Mouse (Mus musculus): ENCODE data around the gene Ip6k2.
A peak's percentile ranks its signal among the peaks of the same experiment; 100 is the strongest.

Ip6k2 gene

DNA sequence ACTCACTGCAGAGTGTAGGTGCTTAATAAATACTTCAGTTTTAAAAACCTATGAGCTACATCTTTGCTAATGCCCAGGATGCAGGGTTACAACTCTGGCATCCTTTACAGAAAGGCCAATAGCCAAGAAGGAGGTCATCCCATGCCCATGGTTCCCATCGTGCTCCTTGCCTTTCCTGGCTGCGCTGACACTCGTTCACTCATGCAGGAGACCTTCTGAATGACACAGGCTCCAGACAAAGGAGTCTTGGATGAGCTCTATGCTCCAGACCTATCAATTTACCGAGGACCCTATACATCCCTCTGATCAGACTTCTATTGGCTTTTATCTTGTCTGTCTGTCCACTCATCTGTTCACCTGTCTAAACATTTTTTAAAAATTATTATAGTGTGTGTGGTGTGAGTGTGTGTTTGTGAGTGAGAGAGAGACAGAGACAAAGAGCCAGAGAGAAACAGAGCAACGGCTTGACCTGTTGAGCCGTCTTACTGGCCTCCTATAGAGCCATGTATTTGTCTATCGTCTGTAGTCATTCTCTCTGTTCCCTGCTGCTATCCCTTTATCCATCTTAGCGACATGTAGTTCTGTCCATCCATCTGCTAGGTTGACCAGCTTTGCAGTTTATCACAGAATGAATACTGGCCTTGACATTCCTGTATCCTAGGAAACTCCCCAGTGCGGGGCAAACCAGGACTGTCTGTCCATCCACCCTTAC is 604 bp upstream of the Ip6k2 start:
- DNase-seq = no peak

DNA sequence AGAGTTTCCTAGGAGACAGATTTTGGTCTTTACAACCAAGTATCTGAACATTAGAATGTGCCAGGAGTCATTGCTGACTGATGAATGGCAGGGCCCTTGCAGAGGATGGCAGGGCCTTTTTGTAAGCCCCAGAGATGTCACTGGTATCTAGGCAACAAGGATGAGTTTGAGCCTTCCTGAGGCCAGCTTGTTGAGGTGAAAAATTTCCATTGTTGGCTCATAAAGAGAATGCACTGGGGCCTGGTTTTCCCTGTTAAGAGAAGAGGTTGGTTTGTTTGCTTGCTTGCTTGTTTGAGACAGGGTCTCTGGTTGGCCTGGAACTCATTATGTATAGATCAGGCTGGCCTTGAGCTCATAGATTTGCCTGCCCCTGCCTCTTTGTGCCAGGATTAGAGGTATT is 1.8 kb downstream of the Ip6k2 start:
- DNase-seq = no peak

DNA sequence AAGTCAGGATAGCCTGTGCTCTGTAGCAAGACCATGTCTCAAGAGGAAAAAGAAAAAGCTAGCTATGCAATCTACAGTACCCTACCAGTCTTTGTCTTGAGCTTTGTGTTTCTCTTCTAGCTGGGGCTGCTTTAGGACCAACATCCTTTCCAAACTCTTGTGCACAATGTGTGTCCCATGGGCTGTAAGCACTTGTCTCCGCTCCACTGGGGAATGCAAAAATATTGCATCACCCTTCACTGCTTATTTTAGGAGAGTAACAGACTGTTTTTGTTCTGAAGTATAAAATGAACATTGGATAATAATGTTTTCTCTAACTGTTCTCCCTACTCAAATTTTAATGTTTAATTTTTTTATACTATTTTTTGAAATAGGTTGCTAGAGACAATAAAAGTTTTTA is 2.9 kb downstream of the Ip6k2 start:
- DNase-seq = no peak

DNA sequence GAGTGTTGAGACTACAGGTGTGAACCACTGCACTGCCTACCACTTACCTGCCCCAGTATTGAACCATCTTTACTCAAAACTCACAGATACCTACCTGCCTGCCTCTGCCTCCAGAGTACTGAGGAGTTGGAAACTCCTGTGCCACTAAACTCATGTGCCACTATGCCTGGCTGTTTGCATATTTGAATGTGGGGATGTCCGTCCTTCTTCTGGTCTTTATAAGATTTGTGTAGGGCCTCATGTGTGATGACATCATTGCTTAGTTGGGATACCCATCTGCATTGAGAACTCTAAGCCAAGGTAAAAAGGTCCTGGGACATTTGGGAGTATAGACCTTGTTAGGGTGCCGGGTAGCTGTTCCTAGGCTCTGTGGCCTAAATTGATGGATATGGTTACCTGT is 3.5 kb downstream of the Ip6k2 start:
- DNase-seq = no peak

DNA sequence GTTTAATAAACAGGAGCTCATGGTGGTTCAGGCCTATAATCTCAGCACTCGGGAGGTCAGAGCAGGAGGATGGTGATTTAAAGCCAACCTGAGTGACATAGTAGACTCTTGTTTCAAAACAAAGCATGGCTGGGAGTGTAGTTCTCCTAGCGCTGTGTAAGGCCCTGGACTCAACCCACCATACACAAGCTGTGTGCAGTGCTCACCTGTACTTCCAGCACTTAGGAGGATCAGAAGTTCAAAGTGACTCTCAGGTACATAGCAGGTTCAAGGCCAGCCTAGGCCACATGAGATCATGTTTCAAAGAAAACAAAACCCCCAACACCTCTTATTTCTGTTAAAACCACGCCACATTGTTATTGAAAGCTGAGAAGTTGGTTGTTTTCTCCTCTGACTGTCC is 5.1 kb downstream of the Ip6k2 start:
- no peak for DNase-seq

DNA sequence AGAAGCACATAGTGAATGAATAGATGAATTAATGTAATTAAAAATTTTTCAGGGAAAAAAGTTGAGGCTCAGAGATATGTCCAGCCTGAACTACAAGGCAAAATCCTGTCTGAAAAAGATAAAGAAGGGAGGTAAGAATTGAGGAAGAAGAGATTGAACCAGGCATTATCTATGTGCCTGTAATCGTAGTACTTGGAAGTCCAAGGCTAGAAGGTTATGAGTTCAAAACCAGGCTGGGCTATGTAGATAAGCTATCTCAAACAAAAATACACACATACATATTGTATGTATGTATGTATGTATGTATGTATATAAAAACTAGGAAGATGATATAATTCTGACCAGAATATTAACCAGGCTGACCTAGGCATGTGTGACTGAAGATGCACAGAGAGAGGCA is 8.7 kb downstream of the Ip6k2 start:
- DNase-seq = no peak

DNA sequence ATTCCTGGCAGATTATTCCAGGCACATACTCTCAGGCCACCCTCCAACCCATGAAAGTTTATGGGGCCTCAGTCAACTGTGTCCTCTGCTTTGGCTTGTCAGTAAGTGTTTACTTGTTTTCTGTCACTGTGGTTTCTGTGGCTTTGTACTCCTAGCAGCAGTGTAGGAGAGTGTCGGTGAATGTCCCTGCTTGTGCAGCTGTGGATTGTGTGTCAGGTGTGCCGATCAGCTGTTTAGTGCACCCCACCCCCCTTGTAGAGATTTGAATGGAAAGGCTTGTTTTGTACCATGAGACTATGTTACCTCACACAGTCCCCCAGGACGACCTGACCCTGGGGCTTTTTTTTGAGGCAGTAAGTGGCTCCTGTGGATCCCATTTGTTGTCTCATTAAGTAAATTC is 9.1 kb downstream of the Ip6k2 start:
- DNase-seq = no peak

DNA sequence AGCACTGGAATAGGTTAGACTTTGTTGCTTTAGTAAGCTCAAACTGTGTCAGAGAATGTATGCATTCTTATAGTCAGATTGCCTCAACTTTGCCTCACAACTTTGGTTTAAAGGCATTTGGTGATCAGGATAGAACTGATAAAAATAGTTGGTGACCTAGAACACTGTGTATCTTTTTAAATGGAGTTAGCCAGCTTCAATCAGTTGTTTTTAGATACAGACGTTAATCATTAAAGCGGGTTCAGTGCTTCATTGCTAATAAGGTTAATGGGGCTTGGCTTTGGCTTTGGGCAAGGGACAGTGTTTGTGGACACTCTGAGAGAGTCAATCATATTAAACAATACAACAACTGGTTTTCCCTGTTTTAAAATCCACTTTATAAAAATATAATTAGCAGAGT is 11.7 kb downstream of the Ip6k2 start:
- DNase-seq = no peak

DNA sequence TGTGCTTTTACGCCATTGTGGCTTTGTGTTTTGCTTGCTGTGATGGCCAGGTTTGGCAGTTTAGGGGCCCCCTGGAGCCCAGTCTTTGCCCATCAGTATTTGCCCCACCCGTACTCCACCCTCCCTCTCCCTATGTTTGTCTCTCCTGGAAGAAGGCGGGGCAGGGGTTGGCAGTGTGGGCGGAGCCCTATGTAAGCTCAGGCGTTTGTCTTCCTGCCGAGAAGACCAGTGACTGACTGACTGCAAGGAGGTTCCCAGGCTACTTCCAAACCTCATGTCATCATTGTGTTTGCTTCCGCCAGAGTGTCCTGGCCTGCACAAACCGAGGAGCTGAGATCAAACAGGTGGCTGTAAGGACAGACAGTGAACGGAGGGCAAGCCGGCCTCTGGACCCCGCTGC is 12.2 kb downstream of the Ip6k2 start:
- no peak for DNase-seq

DNA sequence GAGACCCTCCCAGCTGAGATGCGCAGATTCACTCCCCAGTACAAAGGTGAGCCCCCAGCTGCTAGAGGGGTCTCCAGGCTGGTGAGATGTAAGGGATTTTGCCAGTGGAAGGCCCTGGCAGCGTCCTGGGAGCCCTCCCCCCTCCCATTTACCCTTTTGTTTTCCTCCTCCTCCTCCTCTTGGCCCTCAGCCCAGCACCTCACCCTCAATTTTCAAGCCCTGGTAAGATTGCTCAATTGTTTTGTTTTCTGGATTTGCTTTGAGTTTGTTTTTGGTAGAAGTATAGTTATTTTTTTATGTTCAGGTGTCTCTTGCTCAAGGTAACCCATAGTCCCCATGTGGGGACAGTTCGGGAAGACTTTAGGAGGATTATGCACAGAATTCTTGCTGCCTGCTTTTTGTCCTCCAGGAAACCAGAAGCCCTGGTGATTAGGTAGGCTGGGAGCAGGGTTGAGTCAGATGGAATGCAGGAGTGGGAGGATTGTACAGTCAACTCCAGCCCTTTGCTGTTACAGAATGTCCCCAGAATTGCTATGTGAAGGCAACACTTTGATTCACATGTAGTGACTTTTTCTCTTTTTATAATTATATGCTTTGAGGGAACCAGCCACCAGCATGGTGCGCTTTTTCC is 12.9 kb downstream of the Ip6k2 start:
- no peak for DNase-seq

DNA sequence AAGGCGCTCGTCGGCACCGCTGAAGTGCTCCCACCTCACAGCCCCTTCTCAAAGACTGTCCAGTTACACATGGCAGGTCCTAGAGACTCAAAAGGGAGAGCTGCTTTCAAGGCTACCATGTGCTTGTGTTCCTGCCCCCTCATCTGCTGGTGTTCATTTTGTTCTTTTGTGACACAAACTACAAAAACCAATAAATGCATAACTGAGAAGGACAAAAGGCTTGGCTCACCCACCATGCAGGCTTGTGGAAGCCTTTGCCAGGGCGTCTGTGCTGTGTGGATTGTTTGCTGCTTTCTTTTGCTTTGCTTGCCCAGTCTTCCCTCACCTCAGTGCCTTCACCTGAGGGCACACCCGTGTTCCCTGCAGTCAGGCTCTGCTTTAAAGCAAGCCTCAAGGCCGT is 13.9 kb downstream of the Ip6k2 start:
- no peak for DNase-seq

DNA sequence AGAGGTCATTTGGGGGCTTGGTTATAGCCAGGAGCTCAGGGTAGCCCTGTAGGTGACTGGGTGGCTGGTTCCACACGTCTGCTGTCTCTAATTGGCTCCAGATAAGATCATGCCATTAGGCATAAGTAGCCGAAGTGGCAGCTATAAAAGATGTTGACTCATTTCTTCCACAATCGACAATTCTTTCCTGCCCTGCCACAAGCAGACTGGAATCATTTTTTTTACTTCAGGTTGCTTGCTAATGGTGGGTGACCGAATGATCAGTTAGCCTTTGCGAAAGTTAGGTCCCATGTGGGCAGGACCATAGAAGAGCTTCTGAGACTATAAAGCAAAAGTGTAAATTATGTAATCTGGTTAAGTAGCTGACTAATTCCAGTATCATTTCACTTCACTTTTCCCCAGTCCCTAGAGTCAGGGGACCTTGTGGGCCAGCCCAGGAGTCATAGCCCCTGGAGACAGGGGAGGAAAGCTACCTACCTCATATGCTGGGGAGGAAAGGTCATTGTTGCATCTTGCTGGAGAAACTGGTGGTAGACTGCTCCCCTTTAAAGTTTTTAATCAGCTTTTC is 15.0 kb downstream of the Ip6k2 start:
- no peak for DNase-seq

DNA sequence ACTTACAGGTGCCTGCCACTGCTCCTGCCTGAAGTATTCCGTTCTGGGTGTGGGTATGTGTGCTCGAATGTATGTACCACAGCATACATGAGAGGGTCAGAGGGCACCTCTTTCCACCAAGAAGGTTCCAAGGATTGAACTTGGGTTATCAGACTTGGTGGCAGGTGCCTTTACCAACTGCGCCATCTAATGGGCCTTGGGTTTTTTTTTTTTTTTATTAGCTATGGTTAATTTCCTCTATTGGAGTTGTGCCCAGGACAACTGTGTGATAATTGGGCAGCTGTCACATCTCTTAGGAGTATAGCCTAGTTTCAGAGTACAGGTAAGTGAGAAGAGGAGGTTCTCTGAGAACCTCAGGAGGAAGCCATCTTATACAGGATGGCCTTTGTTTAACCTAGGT is 16.0 kb downstream of the Ip6k2 start:
- no peak for DNase-seq

DNA sequence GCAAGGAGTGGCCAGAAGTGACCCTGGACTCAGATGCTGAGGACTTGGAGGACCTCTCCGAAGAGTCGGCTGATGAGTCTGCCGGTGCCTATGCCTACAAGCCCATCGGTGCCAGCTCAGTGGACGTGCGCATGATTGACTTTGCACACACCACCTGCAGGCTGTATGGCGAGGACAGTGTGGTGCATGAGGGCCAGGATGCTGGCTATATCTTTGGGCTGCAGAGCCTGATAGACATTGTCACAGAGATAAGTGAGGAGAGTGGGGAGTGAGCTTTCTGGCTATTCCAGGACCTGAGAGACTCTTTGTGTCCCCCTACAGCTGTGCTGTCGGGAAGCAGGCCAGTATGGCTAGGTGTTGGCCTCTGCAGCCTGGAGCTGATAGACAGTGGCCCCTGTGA is 22.2 kb downstream of the Ip6k2 start:
- no peak for DNase-seq

DNA sequence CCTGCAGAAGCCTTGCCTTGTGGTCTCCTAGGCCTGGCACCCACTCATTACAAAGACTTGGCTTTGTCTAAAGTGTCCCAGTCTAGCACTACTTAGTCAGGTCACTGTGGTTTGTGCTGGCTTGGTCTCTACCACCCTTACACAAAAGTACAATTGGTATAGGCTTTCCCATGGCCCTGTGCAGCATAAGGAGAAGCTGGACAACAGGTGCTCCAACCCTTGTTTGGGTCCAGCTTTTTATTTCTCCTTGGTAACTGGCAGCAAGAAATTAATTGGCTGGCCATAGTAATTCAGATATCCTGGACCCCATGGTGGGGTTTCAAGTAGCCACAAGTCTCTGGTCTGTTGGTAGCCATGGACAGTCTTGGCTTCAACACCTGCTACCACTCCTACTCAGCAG is 22.8 kb downstream of the Ip6k2 start:
- no peak for DNase-seq

DNA sequence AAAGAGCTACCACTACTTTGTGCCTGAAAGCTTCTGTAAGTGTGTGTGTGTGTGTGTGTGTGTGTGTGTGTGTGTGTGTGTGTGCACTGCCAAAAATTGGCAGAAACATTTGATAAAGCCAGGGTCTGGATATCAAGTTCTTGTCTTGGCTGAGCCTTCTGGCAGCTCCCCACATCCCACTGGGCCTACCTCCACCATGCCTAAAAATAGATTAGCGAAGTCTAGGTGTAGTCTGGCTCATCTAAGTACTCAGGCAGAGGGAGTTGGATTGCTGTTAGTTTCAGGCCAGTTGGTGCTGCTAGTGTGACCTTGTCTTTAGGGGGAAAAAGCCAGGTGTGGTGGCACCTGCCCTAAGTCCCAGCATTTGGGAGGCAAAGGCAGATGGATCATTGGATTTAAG is 23.2 kb downstream of the Ip6k2 start:
- no peak for DNase-seq

DNA sequence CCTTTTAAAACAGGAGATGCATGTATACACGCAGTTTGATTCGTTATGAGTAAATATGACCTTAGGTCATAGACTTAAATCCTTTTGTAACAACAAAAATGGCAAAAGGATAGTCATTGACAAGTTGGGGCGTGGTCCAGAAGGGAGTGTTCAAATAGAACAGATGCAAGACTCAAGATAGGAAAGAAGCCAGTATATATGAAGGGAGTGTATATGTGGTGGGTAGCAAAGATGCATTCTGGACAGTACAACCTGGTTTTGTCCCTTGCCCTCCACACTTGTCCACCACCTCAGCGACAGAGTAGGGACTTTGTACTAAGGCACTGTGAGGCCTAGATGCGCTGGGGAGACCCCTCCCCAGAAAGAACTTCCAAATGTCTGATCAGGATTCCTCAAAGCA is 24.1 kb downstream of the Ip6k2 start:
- DNase-seq = no peak

DNA sequence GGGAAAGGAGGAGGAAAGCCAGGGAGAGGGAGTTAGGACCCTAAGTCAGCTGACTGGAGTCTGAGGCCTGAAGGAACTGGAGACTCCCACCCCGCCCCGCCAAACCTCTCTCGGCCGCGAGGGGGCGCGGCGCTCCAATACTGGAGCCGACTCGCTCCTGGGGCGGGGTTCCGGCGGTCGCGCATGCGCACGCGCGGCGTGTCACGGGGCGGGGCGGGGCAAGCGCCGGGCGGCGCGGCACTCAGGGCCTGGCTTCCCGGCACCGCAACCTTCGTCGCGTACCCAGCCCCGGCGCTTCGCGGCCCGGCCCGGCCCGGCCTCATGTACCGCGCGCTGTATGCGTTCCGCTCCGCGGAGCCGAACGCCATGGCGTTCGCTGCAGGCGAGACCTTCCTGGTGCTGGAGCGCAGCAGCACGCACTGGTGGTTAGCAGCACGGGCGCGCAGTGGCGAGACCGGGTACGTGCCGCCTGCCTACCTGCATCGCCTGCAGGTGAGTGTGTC is 24.6 kb downstream of the Ip6k2 start, which contains the start of gene Nckipsd:
Gene Nckipsd, plus strand, starts transcription at position 206 of the 503 bp plus-strand sequence.
- peak; percentile 95 to 98 for DNase-seq

DNA sequence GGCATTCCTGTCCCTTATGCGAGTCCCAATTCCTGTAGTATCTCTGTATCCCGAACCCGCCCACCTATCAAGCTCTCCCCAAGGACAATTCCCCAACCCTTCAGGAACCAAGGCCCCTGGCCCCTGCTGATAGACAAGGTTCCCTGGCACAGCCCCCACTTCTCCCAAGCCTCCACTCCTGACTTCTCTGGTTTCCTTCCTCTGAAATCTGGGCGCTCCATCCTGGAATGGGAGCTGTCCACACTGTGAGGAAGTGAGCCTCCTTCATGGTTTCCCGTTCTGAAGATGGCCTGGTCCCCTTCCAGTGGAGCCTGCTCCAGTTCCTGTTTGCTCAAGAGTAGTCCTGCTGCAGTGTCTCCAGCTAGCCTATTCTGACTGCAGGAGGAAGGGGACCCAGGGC is 25.6 kb downstream of the Ip6k2 start:
- no peak for DNase-seq

DNA sequence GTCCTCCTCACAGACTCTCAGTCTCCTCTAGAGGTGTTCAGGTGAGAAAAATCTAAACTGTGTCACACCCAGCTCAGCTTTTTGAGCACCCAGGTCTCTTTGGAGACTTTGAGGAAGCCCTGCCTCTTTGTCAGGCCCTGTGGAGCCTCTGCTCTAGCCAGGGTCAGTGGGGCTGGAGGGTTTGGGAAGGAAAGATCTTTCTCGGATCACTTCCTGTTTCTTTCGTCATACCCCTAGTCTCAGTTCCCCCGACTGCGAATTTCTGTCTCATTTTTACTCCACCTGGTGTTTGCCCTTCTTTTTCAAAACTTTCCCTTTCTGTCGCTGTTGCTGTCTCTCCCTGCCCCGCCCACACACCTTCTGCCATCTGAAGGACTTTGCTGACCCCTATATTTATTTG is 26.1 kb downstream of the Ip6k2 start:
- DNase-seq = no peak

DNA sequence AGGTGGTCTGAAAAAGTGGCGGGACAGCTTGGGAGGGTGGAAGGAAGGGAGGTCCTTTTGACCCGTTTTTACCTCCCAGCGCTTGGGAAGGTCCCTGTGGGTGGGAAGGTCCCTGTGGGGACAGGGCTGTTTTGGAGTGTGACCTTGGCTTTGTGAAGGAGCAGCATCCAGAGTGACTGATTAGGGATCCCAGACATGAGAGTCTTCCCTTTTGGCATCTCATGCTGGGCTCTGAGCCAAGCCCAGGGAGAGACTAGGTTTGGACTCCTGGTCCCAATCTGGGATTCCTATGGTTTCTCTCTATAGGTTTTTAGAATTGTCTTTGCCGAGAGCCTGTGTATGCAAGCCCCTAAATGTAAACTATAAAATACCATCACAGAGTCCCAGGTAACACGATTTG is 26.9 kb downstream of the Ip6k2 start:
- DNase-seq = no peak

DNA sequence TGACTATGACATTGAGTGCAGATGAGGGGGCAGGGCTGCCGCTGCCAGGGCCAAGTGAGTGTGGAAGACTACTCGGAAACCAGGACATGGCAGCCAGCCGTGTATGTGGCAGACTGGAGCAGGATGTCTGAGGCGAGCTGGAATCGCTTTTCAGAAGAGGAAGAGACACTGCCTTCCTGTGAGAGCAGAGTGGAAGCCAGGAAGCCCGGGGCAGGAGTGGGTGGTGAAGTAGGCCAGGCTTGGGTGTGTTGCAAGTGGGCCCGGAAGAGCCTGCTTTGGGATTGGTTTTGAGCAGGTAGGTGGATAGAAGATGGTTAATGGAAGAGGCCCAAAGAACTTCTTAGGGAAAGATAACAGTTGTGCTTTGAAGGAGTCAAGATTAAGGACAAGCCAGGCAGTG is 32.0 kb downstream of the Ip6k2 start:
- DNase-seq = no peak

DNA sequence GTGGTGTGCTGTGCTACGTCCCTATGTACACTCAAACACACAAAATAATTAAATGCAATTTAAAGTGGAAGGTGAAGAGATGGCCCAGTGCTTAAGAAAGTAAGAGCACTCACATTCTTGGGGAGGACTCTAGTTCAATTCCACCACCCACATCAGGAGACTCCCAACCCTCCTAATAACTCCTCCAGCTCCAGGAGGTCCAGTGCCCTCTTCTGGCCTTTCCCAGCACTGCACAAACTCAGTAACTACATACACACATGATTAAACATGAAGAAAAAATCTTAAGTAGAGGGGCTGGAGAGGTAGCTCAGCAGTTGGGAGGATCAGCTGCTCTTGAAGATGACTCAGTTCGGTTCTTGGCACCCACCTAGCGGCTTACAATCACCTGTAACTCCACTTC is 35.9 kb downstream of the Ip6k2 start:
- DNase-seq = peak; percentile 69

DNA sequence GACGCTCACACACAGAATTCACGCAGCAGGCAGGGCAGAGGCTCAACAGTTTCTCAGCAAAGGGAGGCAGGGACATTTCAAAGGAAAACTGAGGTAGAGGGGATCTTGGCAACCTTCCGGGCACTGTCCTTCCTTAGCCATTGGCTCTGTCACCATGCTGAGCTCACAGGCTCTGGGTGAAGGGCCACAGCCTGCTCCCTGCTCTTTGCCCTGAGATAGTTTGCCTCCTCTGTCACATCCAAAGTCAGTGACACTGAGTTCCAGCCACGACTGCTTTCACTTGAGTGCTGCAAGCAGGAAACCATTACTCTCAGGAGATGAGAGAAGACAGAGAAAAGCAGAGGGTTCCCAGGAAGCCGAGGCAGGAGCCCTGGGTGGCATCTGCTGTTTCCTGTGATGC is 36.5 kb downstream of the Ip6k2 start:
- DNase-seq = no peak

Data from cerebellum, postnatal 36 days (tissue).